Mouse (Mus musculus) heart, adult 10 weeks (tissue): Measurements from ENCODE around the gene Selenov. TPM values are rescaled to one million over a fixed set of nuclear protein-coding genes. Genes with fewer than 3 reads are reported as not detected.

Experiments
- polyA plus RNA-seq: library from polyadenylated mRNA; stranded (reverse); fragments of 350-450 nt; fragmentation: Illumina TruSeq; extraction: RNeasy Lipid Tissue Mini Kit (QIAGEN cat#74804); gene quantifications from one replicate; pipeline ENCODE4 v1.2.3, GENCODE M21; 2014; ENCODE audit warnings: low read depth, low replicate concordance

The Selenov gene
- polyA plus RNA-seq, result not detected

DNA sequence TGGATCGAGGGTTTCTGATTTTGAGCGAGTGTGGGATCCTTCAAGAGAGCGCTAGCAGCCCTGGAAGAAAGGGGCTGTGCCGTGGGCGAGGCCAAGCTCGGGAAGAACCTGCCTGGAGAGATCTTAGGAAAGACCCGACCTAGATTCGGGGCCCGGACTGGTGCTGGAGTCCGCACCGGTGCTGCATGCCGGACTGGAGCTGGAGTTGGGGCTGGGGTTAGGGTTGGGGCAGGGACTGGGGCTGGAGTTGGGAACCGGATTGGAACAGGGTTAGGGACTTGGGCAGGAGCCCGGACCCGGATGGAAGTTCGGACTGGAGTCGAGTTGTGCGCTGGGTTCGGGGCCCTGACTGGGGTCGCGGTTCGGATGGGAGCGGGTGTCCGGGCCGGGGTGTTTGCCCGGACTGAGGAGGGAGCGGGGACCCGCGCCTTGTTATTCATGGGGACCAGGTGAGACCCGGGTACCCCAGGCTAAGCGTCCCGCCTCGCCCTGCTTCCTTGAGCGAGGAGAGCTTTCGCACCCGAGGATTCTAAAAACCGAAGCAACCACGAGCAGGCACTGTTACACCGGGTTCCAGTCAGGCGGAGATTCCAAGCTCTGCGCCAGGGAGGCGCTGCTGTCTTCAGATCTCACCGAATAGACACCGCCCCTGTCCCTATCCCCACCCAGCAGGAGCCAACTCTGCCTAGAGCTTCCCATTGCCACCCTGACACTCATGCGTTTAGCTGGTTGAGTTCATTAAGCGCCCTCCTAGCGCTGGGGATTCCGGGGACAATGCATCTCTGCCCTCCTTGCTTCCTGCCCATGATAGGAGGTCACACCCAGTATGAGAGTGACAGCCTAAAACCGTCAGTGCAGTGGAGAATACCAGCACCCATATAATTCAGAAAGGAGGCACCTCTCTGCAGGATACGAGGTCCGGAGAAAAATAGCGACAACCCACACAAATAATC lies at the start of gene Selenov:
Selenov (minus strand) TSS at position 549 of the 953 bp plus-strand sequence.

GRCm38 (mm10) chr7:28338108-28338998 lies 47.4 kb upstream of the Selenov start, which contains the start of gene Supt5:
TSS of gene Supt5 (minus strand) at chr7:28338746.

GRCm38 (mm10) chr7:28311926-28312543 lies 21.0 kb upstream of the Selenov start, which contains the start of gene Timm50:
TSS of gene Timm50 (minus strand) at chr7:28312072.

GRCm38 (mm10) chr7:28301616-28302433 lies 10.8 kb upstream of the Selenov start, which contains the start of gene Dll3:
TSS of gene Dll3 (minus strand) at chr7:28302238.

GRCm38 (mm10) chr7:28277615-28278278 lies 13.2 kb downstream of the Selenov start, which contains the start of gene Eid2b:
TSS of gene Eid2b (plus strand) at chr7:28277739.

GRCm38 (mm10) chr7:28267129-28268041 lies 23.6 kb downstream of the Selenov start, which contains the start of gene Eid2:
TSS of gene Eid2 (plus strand) at chr7:28267881.

Other genes with a start within 250 kb of the Selenov start
- gene Psmc4, start 241.1 kb downstream of the Selenov start, polyA plus RNA-seq, result 96.3 TPM
- gene Fcgbp, start 219.9 kb downstream of the Selenov start, polyA plus RNA-seq, result 0.55 TPM
- gene 9530053A07Rik, start 161.7 kb downstream of the Selenov start, polyA plus RNA-seq, result not detected
- 49.5 TPM for gene Fbl, start 121.5 kb downstream of the Selenov start, polyA plus RNA-seq
- gene Dyrk1b, start 111.7 kb downstream of the Selenov start, polyA plus RNA-seq, result 19.2 TPM
- gene Eid2, start 23.3 kb downstream of the Selenov start, polyA plus RNA-seq, result 11.6 TPM
- gene Eid2b, start 13.4 kb downstream of the Selenov start, polyA plus RNA-seq, result 12.3 TPM
- not detected for gene Dll3, start 11.1 kb upstream of the Selenov start, polyA plus RNA-seq
- gene Timm50, start 20.9 kb upstream of the Selenov start, polyA plus RNA-seq, result 51.5 TPM
- gene Supt5, start 47.6 kb upstream of the Selenov start, polyA plus RNA-seq, result 59.3 TPM
- 485 TPM for gene Rps16, start 59.5 kb upstream of the Selenov start, polyA plus RNA-seq
- 18.8 TPM for gene Plekhg2, start 81.4 kb upstream of the Selenov start, polyA plus RNA-seq
- 24.9 TPM for gene Zfp36, start 89.1 kb upstream of the Selenov start, polyA plus RNA-seq
- 27.4 TPM for gene Med29, start 101.5 kb upstream of the Selenov start, polyA plus RNA-seq
- 87.3 TPM for gene Paf1, start 101.8 kb upstream of the Selenov start, polyA plus RNA-seq
- gene Gmfg, start 146.3 kb upstream of the Selenov start, polyA plus RNA-seq, result 6.0 TPM
- gene Lrfn1, start 160.8 kb upstream of the Selenov start, polyA plus RNA-seq, result 0.94 TPM
- gene Ifnl2, start 219.3 kb upstream of the Selenov start, polyA plus RNA-seq, result not detected
- gene Ifnl3, start 231.7 kb upstream of the Selenov start, polyA plus RNA-seq, result not detected
- not detected for gene Sycn, start 249.7 kb upstream of the Selenov start, polyA plus RNA-seq